ENCODE assay signal across 23 mouse cellular contexts in the genomic region with DNA sequence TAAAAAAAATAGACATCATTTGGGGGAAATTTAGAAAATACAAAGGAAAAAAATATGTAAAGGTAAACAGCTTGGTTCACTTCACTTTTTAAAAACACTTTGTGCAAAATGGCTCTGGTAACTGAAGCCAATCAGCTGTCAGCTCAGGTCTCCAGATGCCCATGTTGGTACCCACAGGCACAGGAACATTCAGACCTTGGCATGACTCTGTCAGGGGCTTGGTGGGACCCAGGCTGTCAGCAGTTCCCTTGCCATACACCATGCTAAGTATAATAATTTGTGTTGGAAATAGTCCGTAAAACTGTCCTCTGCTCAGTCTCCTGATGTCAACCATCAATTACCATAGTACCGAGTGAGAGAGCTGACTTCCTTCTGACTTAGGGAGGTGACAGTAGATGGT.
"Had no signal": no experiment of that assay in that cellular context is flagged by ENCODE, and none has a peak within 500 bp of the region (broad histone marks: within the 10 kb centered on the region; RNA-seq: fewer than 3 reads in every experiment).

No protein-coding gene starts in this region.

- DNase-seq: gastrocnemius, postnatal 14 days; gastrocnemius, postnatal 36 days; heart, adult 11 months; heart, adult 2 months; heart, postnatal 14 days; heart, postnatal 36 days; kidney, adult 11 months; kidney, adult 2 months; kidney, adult 9 months; kidney, postnatal 14 days; kidney, postnatal 36 days; left cerebral cortex, postnatal 4 days had no signal

- H3K4me3 ChIP-seq: heart, adult 2 months; heart, embryonic 13.5 days; heart, embryonic 15.5 days; hindbrain, embryonic 13.5 days; hindbrain, embryonic 15.5 days; kidney, embryonic 15.5 days; limb, embryonic 13.5 days; limb, embryonic 15.5 days; liver, embryonic 12.5 days had no signal

- H3K27ac ChIP-seq: heart, adult 2 months; heart, embryonic 13.5 days; heart, embryonic 15.5 days; hindbrain, embryonic 13.5 days; hindbrain, embryonic 15.5 days; hindbrain, postnatal 0 days; kidney, embryonic 15.5 days; kidney, postnatal 0 days; limb, embryonic 13.5 days; limb, embryonic 15.5 days; liver, embryonic 12.5 days; liver, embryonic 14.5 days had no signal
